Mouse (Mus musculus) E14TG2a.4 (cell line): ENCODE results near the gene Kdm5a.

Experiments
- CTCF ChIP-seq: conservative IDR thresholded peaks from 2 replicates; pipeline ENCODE4 v1.5.1; 2014; ENCODE audit warnings: low read length
- NANOG ChIP-seq: IDR thresholded peaks from 2 replicates; pipeline ENCODE4 v1.6.1; 2014; ENCODE audit warnings: borderline replicate concordance, low read length, mixed read lengths
- POU5F1 ChIP-seq: IDR thresholded peaks from 2 replicates; pipeline ENCODE4 v1.6.1; 2014; ENCODE audit warnings: low read length, borderline replicate concordance

DNA sequence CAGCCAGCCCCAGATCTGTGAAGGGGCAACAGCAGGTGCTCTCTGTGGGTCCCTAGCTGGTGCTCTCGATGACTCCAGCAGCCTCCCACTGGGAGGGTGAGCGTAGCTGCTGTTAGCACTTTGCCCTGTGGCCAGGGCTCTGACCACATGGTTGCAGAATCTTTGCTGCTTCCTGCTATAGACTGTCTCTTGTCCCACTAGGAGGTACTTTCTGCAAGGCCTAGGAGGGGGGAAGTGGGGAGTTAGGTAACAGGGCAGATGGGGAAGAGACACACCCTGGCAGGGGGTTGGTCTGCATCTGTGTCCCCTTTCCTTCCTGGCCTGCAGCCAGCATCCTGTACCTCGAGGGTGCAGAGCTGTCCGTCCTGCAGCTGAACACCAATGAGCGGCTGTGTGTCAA lies 109.5 kb downstream of the Kdm5a start:
- TF ChIP-seq CTCF (no peak), NANOG (no peak), POU5F1 (no peak)
